Mouse (Mus musculus) activated CD4-positive, CD25-positive, alpha-beta regulatory T cell (primary cell): Measurements from ENCODE around the gene Usp45. TPM values are rescaled to one million over a fixed set of nuclear protein-coding genes. Genes with fewer than 3 reads are reported as not detected.

Experiments
- polyA plus RNA-seq, 2 experiments: library from polyadenylated mRNA; unstranded; fragments of 100-300 nt; shearing (Covaris generic); gene quantifications; one replicate each; pipeline ENCODE4 v1.2.1; 2017

Usp45 gene
- 10 to 100 TPM; 20.0 to 22.4 TPM for polyA plus RNA-seq

DNA sequence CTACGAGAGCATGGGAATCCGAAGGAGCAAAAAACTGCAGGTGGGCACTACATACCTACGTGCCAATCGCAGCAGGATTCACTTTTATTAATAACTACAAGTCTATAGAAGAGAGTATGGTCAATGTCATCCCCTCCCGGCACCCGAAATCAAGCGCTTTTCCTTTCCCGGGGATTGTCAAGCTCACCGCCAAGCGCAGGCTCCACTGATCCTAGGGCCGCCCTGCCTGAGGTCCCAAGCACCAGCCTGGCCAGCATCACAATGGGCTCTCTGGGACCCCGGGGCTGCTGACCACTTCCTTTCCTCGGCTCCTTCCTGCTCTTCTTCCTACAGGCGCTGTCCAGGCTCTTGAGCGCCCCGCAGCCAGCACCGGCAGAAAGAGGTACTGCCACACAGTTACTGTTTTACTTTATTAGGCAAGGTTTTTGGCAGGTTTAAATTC is at the start of gene Usp45, which contains the start of gene Tstd3:
Gene Usp45 (plus strand): TSS at position 294 of the 442 bp plus-strand sequence.
Gene Tstd3 (minus strand): TSS at position 350 of the 442 bp plus-strand sequence.

DNA sequence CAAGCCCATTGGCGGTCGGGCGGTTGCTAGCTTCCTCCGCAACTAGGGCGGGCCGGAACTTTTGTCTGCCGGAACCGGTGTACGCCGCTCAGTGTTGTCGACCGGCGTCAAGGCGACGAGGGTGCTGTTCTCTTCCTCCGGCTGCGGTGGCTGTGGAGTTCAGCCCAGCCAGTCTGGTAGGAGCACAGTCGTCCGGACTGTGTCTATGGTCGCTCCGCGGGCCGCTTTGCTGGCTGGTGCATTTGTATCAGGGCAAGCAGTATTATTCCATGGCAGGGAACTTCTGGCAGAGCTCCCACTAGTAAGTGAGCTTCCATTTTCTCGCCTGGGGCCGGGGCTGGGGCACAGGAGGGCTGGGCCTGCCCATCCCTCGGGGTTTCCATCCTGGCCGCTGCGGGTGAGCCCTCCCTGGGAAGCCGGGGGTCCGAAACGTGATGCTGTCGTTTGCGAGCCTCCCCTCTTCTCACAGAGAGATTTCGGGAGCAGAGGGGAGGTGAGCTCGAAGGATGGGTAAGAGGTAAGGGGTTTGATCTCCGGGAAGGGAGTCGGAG is 39.3 kb upstream of the Usp45 start, which contains the start of gene Ccnc:
Gene Ccnc (plus strand): TSS at position 87 of the 551 bp plus-strand sequence.

DNA sequence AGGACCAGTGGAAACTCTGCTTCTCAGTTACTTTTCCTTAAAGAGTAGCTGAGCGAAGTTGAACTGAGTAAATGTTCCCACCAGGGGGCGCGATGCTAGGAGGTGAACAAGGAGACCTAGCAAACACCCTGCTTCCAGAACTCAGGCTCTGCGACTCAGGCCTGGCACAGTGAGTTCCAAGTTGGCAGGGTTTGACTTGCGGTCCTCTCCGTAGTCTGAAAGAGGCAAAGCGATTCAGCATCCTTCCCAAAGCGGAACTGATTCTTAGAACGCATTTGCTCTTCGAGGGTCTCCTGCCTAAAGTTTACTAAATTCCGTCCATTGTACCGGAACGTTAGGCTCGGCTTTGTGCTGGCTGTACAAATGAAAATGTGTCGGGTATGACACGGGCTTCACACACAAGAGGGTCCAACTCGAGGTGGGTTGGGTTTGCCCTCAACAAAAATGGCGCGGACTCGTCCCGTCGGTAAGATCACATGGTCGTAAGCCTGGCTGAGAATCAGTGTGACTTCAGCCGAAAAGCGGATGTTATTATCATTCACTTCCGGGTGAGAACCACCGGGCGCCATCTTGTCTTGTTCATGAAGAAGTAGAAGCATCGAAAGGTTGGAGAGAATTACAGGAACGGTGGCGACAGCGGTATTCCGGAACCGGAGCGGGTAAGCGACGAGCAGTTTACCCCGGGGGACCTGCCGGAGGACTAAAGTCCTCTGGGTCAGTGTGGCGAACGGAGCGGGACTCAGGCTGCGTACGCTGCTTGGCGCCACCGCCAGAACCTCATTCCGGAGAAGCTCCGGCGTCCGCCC is 80.7 kb downstream of the Usp45 start, which contains the start of gene Pnisr:
Gene Pnisr (plus strand): TSS at position 103 of the 806 bp plus-strand sequence.

DNA sequence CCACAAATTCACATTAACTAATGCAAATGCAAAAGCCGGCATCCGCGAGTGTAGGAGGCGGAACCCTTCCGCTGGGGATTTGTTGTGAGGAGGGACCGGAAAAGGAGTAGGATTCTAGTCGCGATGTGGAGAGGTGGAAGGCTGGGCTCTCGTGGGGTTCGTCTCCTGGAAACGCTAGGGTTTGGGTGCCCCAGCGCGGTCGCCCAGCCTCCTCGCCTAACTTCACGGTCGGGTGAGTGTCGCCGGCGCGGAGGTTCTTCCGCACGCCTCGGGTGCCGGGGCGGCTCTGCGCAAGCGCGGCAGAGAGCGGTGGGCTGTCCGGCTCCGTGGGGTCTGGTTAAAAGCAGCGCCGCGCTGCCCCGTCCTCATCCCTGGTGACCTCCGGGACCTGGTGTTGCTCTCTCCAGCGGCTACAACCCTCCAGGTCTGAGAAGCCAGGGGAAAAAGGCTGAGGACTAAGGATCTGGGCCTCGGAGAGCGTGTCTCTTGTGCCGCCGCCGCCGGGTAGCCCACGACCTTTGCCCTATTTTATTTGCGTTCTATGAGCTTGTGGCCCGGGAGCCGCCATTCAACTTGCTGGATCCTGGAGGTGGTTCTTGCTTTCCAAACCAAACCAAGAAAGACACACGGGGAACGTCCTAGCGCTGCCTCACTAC is 112.7 kb downstream of the Usp45 start, which contains the start of gene Coq3:
Gene Coq3 (plus strand): TSS at position 109 of the 656 bp plus-strand sequence.

Other genes starting within 250 kb of the Usp45 start
- under 1 TPM in 1 of 2 experiments, not detected in 1; 0.45 TPM for gene Prdm13, start 81.2 kb upstream of the Usp45 start, polyA plus RNA-seq
- gene Ccnc, start 39.5 kb upstream of the Usp45 start, polyA plus RNA-seq, result 10 to 100 TPM; 27.4 to 36.3 TPM
- 10 to 100 TPM; 16.4 to 35.4 TPM for gene Tstd3, start 56 bp downstream of the Usp45 start, polyA plus RNA-seq
- gene Pnisr, start 80.4 kb downstream of the Usp45 start, polyA plus RNA-seq, result 100 to 1,000 TPM; 150 to 166 TPM
- 10 to 100 TPM; 10.8 to 11.0 TPM for gene Coq3, start 112.5 kb downstream of the Usp45 start, polyA plus RNA-seq
- under 1 TPM in 1 of 2 experiments, not detected in 1; 0.45 TPM for gene Faxc, start 164.2 kb downstream of the Usp45 start, polyA plus RNA-seq